Mouse (Mus musculus) ES-E14 (cell line): Measurements from ENCODE around the gene Ppil6.

Source experiments
- CHD2 ChIP-seq: IDR thresholded peaks from 2 replicates; pipeline ENCODE4 v1.6.1; 2014; ENCODE audit warnings: mild to moderate bottlenecking, low read depth, low read length, inconsistent platforms
- HCFC1 ChIP-seq: IDR thresholded peaks from 2 replicates; pipeline ENCODE4 v1.6.1; 2012; ENCODE audit warnings: low read length, inconsistent platforms, borderline replicate concordance; ENCODE audit not compliant: insufficient read depth
- MAFK ChIP-seq: IDR thresholded peaks from 2 replicates; pipeline ENCODE4 v1.6.1; 2014; ENCODE audit warnings: mild to moderate bottlenecking, low read depth, low read length, inconsistent platforms; ENCODE audit not compliant: insufficient read depth
- ZC3H11A ChIP-seq: IDR thresholded peaks from 2 replicates; pipeline ENCODE4 v1.6.1; 2012; ENCODE audit warnings: low read depth, mild to moderate bottlenecking, inconsistent platforms, low read length, borderline replicate concordance
- ZNF384 ChIP-seq: IDR thresholded peaks from 2 replicates; pipeline ENCODE4 v1.6.1; 2012; ENCODE audit warnings: low read depth, low read length, inconsistent platforms

DNA sequence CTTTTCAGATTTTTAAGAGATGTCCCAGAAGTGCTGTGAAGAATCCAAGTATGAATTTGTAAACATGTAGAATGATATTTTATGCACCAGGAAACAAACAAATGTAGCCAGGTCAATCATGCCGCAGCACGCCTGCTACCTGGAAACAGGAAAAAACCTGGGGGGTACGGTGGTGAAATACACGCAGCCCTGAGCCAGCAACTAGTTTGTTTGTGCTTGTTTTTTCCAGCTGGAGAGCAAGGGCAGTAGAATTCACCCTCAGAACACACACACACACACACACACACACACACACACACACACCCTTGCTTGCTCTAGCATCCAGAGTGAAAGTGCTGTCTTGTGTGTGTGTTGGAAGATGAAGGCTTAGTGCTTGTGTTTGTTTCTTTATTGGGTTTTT lies 872 bp downstream of the Ppil6 start:
- no peak for TF ChIP-seq HCFC1
- no peak for TF ChIP-seq ZC3H11A
- TF ChIP-seq ZNF384 = no peak
- no peak for TF ChIP-seq MAFK
- no peak for TF ChIP-seq CHD2
